Mouse (Mus musculus): ENCODE measurements around the gene Paqr4.

DNA sequence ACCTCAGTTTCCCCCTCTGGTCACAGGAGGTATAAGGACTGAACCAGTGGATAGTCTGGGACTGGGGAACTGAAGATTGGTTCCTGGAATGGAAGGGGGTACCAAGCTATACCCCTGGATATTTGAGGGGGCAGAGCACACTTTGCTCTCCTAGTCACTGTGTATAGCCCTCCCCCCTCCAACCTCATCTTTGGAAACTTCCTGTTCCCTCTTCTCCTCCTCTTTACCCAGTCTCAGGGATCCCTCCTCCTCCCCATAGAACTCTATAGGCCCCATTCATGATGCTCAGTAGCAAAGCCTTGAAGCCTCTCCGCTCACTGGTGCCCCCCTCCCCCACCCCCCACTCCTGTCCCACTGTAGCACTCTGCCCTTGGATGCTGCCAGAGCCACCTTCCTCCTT is 21.2 kb downstream of the Paqr4 start:
- TF ChIP-seq CTCF (IDR thresholded peaks at IDR 0.05) (no peak), EP300 (IDR thresholded peaks at IDR 0.05) (no peak)
